In the genomic region with DNA sequence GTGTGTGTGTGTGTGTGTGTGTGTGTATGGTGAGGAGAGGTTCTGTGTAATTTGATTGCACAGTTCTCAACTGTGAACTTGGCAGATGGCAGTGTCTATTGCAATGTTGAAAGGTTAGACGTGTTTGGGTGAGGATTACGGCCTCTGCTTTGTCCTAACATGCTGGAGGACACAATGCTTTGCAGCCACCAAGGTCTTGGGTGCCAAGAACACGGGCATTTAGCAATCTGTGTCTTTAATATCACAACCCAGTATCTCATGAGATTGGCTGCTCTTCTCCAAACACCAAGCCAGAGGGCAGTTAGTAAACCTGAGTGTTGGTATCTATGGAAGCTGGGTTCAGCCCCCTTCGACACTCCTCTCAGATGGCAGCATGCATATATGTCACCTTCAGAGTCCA, we compare ENCODE assay signal across 29 mouse cellular contexts. TPM values are rescaled to one million over a fixed set of nuclear protein-coding genes. Genes with fewer than 3 reads are reported as not detected.
"Had no signal": no experiment of that assay in that cellular context is flagged by ENCODE, and none has a peak within 500 bp of the region (broad histone marks: within the 10 kb centered on the region; RNA-seq: fewer than 3 reads in every experiment).

No protein-coding gene starts in this region.

- H3K4me1 ChIP-seq: heart, embryonic 10.5 days; heart, embryonic 12.5 days; hindbrain, embryonic 10.5 days; hindbrain, embryonic 12.5 days; intestine, embryonic 15.5 days; limb, embryonic 10.5 days; limb, embryonic 12.5 days; liver, embryonic 13.5 days; liver, embryonic 15.5 days had no signal

- H3K4me3 ChIP-seq: gastrocnemius, adult 2 months; heart, embryonic 10.5 days; heart, embryonic 12.5 days; hindbrain, embryonic 10.5 days; hindbrain, embryonic 12.5 days; intestine, embryonic 15.5 days; layer of hippocampus, adult 2 months; left cerebral cortex, adult 2 months; limb, embryonic 10.5 days; limb, embryonic 12.5 days; liver, embryonic 13.5 days; liver, embryonic 15.5 days had no signal

- DNase-seq: gastrocnemius, adult 2 months; gastrocnemius, postnatal 14 days; gastrocnemius, postnatal 36 days; heart, adult 18-20 months; heart, postnatal 10 days; heart, postnatal 4 days; kidney, adult 18-20 months; kidney, adult 8-10 months; kidney, postnatal 10 days; kidney, postnatal 25 days; kidney, postnatal 4 days; liver; liver, embryonic 13.5 days had no signal

- H3K27ac ChIP-seq: gastrocnemius, adult 2 months; heart, embryonic 10.5 days; hindbrain, embryonic 10.5 days; hindbrain, embryonic 12.5 days; hindbrain, embryonic 14.5 days; intestine, embryonic 15.5 days; layer of hippocampus, adult 2 months; left cerebral cortex, adult 2 months; limb, embryonic 10.5 days; limb, embryonic 12.5 days; liver, embryonic 13.5 days; liver, embryonic 15.5 days had no signal

RNA-seq across cellular contexts. Expression of a gene that starts 22.5 kb away (rescaled TPM):
- total RNA-seq: gastrocnemius, adult 2 months; gastrocnemius, postnatal 36 days; granulocyte monocyte progenitor cell, adult 5-6 weeks; heart, adult 18-20 months; heart, adult 8-10 months; heart, postnatal 10 days; heart, postnatal 4 days had no signal
- polyA plus RNA-seq: heart, embryonic 14.5 days; heart, embryonic 16.5 days; inflammation-experienced regulatory T-cells, adult 6 months; liver, embryonic 13.5 days; liver, embryonic 15.5 days had no signal
